Mouse (Mus musculus): ENCODE data around the gene Spaca6. TPM values are rescaled to one million over a fixed set of nuclear protein-coding genes. Genes with fewer than 3 reads are reported as not detected.
"Not testable (repeated sequence)": the region's sequence is repeated elsewhere in the genome, so short reads cannot be mapped to it uniquely, and the experiment has no call there.

Gene Spaca6
- polyA plus RNA-seq, 1 experiment from 2014 or later, result 32.8 TPM

DNA sequence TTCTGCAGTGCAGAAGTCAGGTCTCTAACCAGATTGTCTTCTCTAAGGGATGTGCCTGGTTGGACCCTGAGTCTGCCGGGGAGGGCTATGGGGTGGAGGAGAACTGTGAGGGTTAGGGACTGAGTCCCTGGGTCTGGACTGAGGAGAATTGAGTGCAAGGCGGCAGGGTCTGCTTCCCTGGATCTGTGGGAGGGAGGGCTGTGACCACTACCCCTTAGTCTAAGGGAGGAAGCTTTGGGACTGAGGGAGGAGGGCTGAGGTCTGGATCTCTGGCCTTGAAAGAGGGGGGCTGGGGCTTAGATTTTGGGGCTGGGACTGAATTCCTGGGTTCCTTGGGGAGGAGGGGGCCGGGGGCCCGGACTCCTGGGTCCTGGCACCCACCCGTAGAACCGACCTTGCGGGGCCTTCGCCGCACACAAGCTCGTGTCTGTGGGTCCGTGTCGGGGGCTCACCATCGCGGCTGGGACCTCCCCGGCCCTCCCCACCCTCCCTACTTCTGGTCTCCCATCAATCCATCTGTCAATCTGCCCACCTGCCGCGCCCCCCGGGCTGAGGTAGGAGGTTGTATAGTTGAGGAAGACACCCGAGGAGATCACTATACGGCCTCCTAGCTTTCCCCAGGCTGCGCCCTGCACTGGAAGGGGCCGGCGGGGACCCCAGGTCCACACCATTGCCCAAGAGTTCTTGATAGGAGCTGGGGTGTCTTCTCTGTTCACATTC is 3.0 kb downstream of the Spaca6 start:
- H3K27ac ChIP-seq (replicated peaks), result peak overlapping the region; percentile 99
- peaks cover 49% of the 10 kb centered on the region for H3K4me1 ChIP-seq
- WGBS, result 53% methylated on average over 23 of the region's 23 CpGs
- ATAC-seq (ENCODE audit: insufficient number of reproducible peaks, low FRiP score, low TSS enrichment, low read depth), result no peak
- peak overlapping the region; percentile 62 for H3K9ac ChIP-seq
- peaks cover 15% of the 10 kb centered on the region; the same call in 1 of the 2 replicates for H3K36me3 ChIP-seq
- H3K9me3 ChIP-seq (replicated peaks), result no peaks in the 10 kb centered on the region
- no peaks in the 10 kb centered on the region for H3K27me3 ChIP-seq
- peak overlapping the region; percentile 82 for H3K4me3 ChIP-seq (replicated peaks)
- peak overlapping the region; percentile 75 for H3K4me2 ChIP-seq (replicated peaks)

DNA sequence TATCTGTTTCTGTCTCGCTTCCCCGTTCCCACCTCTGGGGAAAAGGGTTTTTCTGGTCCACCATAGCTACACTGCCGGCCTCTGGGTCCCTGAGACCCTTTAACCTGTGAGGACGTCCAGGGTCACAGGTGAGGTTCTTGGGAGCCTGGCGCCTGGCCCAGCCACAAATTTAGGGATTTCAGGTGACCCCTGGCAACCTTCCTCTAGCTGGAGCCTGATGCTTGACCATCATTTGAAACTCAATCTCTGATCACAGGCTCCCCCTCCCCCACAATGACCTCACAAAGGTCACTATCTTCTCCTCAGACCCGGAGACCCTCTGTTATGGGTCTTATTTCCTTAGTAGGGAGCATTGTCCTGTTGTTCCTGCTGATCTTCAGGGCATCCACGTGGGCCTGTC is 3.8 kb downstream of the Spaca6 start:
- H3K9me3 ChIP-seq (replicated peaks), result no peaks in the 10 kb centered on the region
- H3K4me1 ChIP-seq, result peaks cover 53% of the 10 kb centered on the region
- H3K27me3 ChIP-seq, result no peaks in the 10 kb centered on the region
- H3K27ac ChIP-seq (replicated peaks), result no peak overlapping the region
- peak overlapping the region; percentile 82 for H3K4me3 ChIP-seq (replicated peaks)
- no peak overlapping the region for H3K9ac ChIP-seq
- 56% methylated on average over 7 of the region's 7 CpGs for WGBS
- no peak for ATAC-seq (ENCODE audit: insufficient number of reproducible peaks, low FRiP score, low TSS enrichment, low read depth)
- H3K36me3 ChIP-seq, result peaks cover 17% of the 10 kb centered on the region; the same call in 1 of the 2 replicates
- H3K4me2 ChIP-seq (replicated peaks), result peak overlapping the region; percentile 75

GRCm38 (mm10) chr17:17834896-17835295 is 7.9 kb downstream of the Spaca6 start:
- H3K27me3 ChIP-seq, result no peaks in the 10 kb centered on the region
- H3K4me1 ChIP-seq, result peaks cover 73% of the 10 kb centered on the region
- WGBS, result 9% methylated on average over 1 of the region's 1 CpGs
- no peak overlapping the region for H3K4me3 ChIP-seq (replicated peaks)
- H3K9ac ChIP-seq, result no peak overlapping the region
- H3K27ac ChIP-seq (replicated peaks), result no peak overlapping the region
- peaks cover 27% of the 10 kb centered on the region; the same call in 1 of the 2 replicates for H3K36me3 ChIP-seq
- ATAC-seq (ENCODE audit: insufficient number of reproducible peaks, low FRiP score, low TSS enrichment, low read depth), result no peak
- H3K4me2 ChIP-seq (replicated peaks), result no peak overlapping the region
- no peaks in the 10 kb centered on the region for H3K9me3 ChIP-seq (replicated peaks)

DNA sequence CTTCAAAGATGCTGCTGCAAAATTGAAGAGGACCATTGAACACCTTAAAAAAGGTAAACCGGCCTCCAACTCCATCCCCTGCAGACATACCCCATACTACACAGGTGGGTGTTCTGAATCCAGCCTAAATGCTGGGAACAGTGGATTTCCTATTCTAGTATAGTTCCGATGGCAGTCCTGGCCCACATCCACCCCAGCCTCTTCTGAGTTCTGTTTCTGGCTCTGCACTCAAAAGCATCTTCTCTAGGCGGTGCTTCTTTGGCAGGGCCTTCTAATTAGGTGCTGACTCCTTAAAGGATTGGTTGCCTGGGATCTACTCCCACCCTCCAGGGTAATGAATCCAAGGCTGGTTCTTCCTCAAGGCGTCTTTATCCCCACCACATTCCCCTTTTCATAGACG is 9.1 kb downstream of the Spaca6 start:
- Histone ChIP-seq H3K4me3 (replicated peaks) (no peak overlapping the region), H3K36me3 (peaks cover 36% of the 10 kb centered on the region), H3K27me3 (no peaks in the 10 kb centered on the region), H3K4me1 (peaks cover 61% of the 10 kb centered on the region), H3K4me2 (replicated peaks) (no peak overlapping the region), H3K9ac (no peak overlapping the region), H3K27ac (replicated peaks) (no peak overlapping the region), H3K9me3 (replicated peaks) (no peaks in the 10 kb centered on the region)
- 68% methylated on average over 5 of the region's 5 CpGs for WGBS
- no peak for ATAC-seq (ENCODE audit: insufficient number of reproducible peaks, low FRiP score, low TSS enrichment, low read depth)

GRCm38 (mm10) chr17:17837426-17837825 is 10.5 kb downstream of the Spaca6 start:
- ATAC-seq (ENCODE audit: insufficient number of reproducible peaks, low FRiP score, low TSS enrichment, low read depth), result no peak
- H3K27ac ChIP-seq (replicated peaks), result peak overlapping the region; percentile 89
- peak overlapping the region; percentile 68 for H3K4me2 ChIP-seq (replicated peaks)
- peaks cover 36% of the 10 kb centered on the region for H3K36me3 ChIP-seq
- WGBS, result 7% methylated on average over 13 of the region's 13 CpGs
- peaks cover 54% of the 10 kb centered on the region for H3K4me1 ChIP-seq
- no peaks in the 10 kb centered on the region for H3K27me3 ChIP-seq
- H3K9me3 ChIP-seq (replicated peaks), result no peaks in the 10 kb centered on the region
- peak overlapping the region; percentile 50 for H3K4me3 ChIP-seq (replicated peaks)
- 0 out of 2 replicates have a peak overlapping the region, but pooled peaks have one; percentile 15 for H3K9ac ChIP-seq

- Histone ChIP-seq H3K36me3 (peaks cover 31% of the 10 kb centered on the region), H3K4me1 (peaks cover 52% of the 10 kb centered on the region), H3K27ac (replicated peaks) (peak overlapping the region; percentile 89), H3K4me2 (replicated peaks) (peak overlapping the region; percentile 68), H3K9ac (peak overlapping the region; percentile 15; the same call in 1 of the 2 replicates), H3K9me3 (replicated peaks) (no peaks in the 10 kb centered on the region), H3K4me3 (replicated peaks) (peak overlapping the region; percentile 50), H3K27me3 (no peaks in the 10 kb centered on the region)
- ATAC-seq (ENCODE audit: insufficient number of reproducible peaks, low FRiP score, low TSS enrichment, low read depth), result peak; percentile 97
- WGBS, result 1% methylated on average over 43 of the region's 43 CpGs
Observed at GRCm38 (mm10) chr17:17837919-17838701, 11.2 kb downstream of the Spaca6 start.

GRCm38 (mm10) chr17:17839276-17839675 is 12.3 kb downstream of the Spaca6 start:
- Histone ChIP-seq H3K4me1 (peaks cover 41% of the 10 kb centered on the region), H3K9me3 (replicated peaks) (no peaks in the 10 kb centered on the region), H3K4me3 (replicated peaks) (no peak overlapping the region), H3K36me3 (peaks cover 26% of the 10 kb centered on the region), H3K27ac (replicated peaks) (no peak overlapping the region), H3K27me3 (no peaks in the 10 kb centered on the region), H3K4me2 (replicated peaks) (no peak overlapping the region), H3K9ac (no peak overlapping the region)
- WGBS, result 91% methylated on average over 2 of the region's 2 CpGs
- ATAC-seq (ENCODE audit: insufficient number of reproducible peaks, low FRiP score, low TSS enrichment, low read depth), result no peak

- peaks cover 28% of the 10 kb centered on the region for H3K4me1 ChIP-seq
- no peaks in the 10 kb centered on the region for H3K9me3 ChIP-seq (replicated peaks)
- H3K4me3 ChIP-seq (replicated peaks), result no peak overlapping the region
- no peaks in the 10 kb centered on the region for H3K27me3 ChIP-seq
- WGBS, result 81% methylated on average over 7 of the region's 7 CpGs
- no peak overlapping the region for H3K9ac ChIP-seq
- no peak for ATAC-seq (ENCODE audit: insufficient number of reproducible peaks, low FRiP score, low TSS enrichment, low read depth)
- H3K27ac ChIP-seq (replicated peaks), result no peak overlapping the region
- no peak overlapping the region for H3K4me2 ChIP-seq (replicated peaks)
- peaks cover 24% of the 10 kb centered on the region for H3K36me3 ChIP-seq
Observed at GRCm38 (mm10) chr17:17840796-17841195, 13.8 kb downstream of the Spaca6 start.

DNA sequence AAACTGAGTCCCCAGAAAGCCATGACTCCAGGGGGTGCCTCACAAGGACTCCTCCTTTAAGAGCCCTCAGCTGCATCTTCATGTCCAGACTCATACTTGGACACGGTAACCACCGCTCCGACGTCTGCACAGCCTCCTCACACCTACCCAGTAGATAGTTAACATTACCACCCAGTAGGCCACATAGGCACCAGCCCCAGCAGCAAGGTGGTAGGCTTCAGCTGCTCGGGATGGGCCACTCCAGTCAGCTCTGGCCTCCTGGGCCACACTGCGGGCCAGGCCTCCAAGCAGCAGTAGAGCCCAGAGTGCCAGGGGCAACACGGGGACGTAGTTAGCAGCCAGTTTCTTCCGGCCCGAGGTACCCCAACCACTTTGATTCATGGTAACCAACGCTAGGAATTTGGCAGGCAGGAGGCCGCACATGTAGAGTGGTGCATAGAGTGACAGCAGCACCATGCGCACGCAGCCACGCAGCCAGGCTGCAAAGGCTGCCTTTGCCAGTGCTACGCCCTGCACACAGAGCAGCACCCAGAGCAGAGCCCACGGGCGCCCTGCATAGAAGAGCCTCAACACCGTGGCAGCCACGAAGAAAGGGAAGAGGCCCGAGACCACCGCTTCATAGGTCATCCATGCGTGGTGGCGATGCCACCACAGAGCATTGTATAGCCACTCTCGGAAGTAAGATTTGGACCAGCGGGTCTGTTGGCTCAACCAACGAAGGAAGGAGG is 16.7 kb downstream of the Spaca6 start:
- WGBS, result 70% methylated on average over 27 of the region's 27 CpGs
- ATAC-seq (ENCODE audit: insufficient number of reproducible peaks, low FRiP score, low TSS enrichment, low read depth), result peak; percentile 41

GRCm38 (mm10) chr17:17844606-17845005 is 17.6 kb downstream of the Spaca6 start:
- H3K36me3 ChIP-seq, result peaks cover 17% of the 10 kb centered on the region
- H3K4me3 ChIP-seq (replicated peaks); H3K27me3 ChIP-seq; H3K27ac ChIP-seq (replicated peaks); ATAC-seq (ENCODE audit: insufficient number of reproducible peaks, low FRiP score, low TSS enrichment, low read depth); H3K9ac ChIP-seq; H3K4me1 ChIP-seq; H3K4me2 ChIP-seq (replicated peaks); H3K9me3 ChIP-seq (replicated peaks): not testable (repeated sequence)
- WGBS, result 78% methylated on average over 3 of the region's 3 CpGs

More for the DNA sequence above, 16.7 kb downstream of the Spaca6 start:
- Histone ChIP-seq H3K9me3 (replicated peaks) (no peaks in the 10 kb centered on the region), H3K4me2 (replicated peaks) (no peak overlapping the region), H3K27me3 (no peaks in the 10 kb centered on the region), H3K4me3 (replicated peaks) (no peak overlapping the region), H3K4me1 (peaks cover 1% of the 10 kb centered on the region), H3K27ac (replicated peaks) (no peak overlapping the region), H3K36me3 (peaks cover 20% of the 10 kb centered on the region), H3K9ac (no peak overlapping the region)
